8 mouse cellular contexts compared by ENCODE assay signal in the genomic region with DNA sequence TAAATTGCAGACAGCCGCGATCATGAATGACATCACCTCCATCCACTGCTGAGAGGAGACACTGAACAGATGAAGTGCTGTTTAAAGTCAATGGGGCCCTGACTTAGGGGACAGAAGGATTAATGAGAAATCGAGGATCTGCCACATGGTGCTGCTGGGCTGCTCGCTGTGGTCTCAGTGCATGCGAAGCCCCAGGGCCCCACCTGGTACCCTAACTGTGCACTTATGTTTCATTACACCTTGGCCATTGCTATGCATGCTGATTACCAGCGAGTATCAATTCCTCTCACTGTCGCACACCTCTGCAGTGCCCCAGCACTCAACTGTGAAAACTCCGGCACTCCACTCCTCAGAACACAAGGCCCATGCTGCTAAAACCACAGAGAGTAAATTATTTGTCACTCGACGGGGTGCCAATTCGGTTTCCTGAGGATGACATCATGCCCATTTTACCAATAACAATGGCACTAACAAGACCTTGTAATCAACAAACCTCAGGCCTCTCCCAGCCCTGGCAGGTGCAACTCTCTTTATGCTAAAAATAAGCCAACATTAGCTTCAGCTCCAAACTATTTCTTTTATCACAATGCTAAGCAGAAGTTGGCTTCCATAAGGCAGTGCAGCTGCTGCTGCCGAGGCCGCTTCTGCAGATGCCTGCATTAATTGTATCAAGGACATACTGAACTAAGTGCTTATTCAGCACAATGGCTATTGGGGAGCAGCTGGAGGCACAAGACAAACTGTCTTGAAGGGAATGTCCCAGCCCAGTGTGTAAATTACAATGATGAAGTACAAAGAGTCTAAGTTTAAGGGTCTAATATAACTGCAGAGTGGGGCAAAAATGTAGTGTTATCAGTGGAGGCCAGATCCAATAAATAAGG.
DNase-seq lines count a peak whose midpoint lies in the region; ATAC-seq and TF ChIP-seq lines count a peak whose summit lies in the region.

No protein-coding gene starts in this region.

- ATAC-seq in intestine, embryonic 14.5 days (replicated peaks; ENCODE audit: low FRiP score, low TSS enrichment, low read depth): peak; percentile 53; the same call in 1 of the 2 replicates
- no peak for ATAC-seq in intestine, postnatal 0 days
- peak; percentile 64 for ATAC-seq in heart, embryonic 16.5 days (replicated peaks; ENCODE audit: extremely low read depth, insufficient read depth, low FRiP score)
- ATAC-seq in midbrain, embryonic 14.5 days (ENCODE audit: low FRiP score, low TSS enrichment): peak; percentile 79; the same call in 1 of the 2 replicates

- peak overlapping the region; percentile 49; the same call in 1 of the 2 replicates for H3K27ac ChIP-seq in intestine, embryonic 14.5 days (ENCODE audit: low read depth)
- no peak overlapping the region for H3K27ac ChIP-seq in intestine, postnatal 0 days (ENCODE audit: low read depth, low read length)
- H3K27ac ChIP-seq in heart, embryonic 16.5 days (ENCODE audit: low read length): peak overlapping the region; percentile 84
- H3K27ac ChIP-seq in midbrain, embryonic 14.5 days (replicated peaks; ENCODE audit: low read depth, low read length): peak overlapping the region; percentile 70

- TF ChIP-seq CTCF in intestine, postnatal 0 days (IDR thresholded peaks at IDR 0.05; ENCODE audit: low read depth): no peak

- DNase-seq in intestine, embryonic 14.5 days (ENCODE audit: low spot score): peak; percentile 58
- peak; percentile 78 for DNase-seq in Muller cell, postnatal 12 days (ENCODE audit: inconsistent ontology term)
- DNase-seq in midbrain, embryonic 14.5 days: peak; percentile 68
- no peak for DNase-seq in urinary bladder, postnatal 10 days (ENCODE audit: low spot score)
- DNase-seq in adrenal gland, postnatal 10 days: no peak
- no peak for DNase-seq in yolk sac, embryonic 10.5 days (ENCODE audit: low spot score)

- 42% methylated on average over 13 of the region's 13 CpGs for WGBS in intestine, embryonic 14.5 days
- 54% methylated on average over 13 of the region's 13 CpGs for WGBS in intestine, postnatal 0 days
- 29% methylated on average over 13 of the region's 13 CpGs for WGBS in heart, embryonic 16.5 days
- WGBS in midbrain, embryonic 14.5 days: 6% methylated on average over 13 of the region's 13 CpGs

- no peaks in the 10 kb centered on the region for H3K27me3 ChIP-seq in intestine, embryonic 14.5 days (replicated peaks; ENCODE audit: control insufficient read depth, insufficient read depth, low read length)
- no peaks in the 10 kb centered on the region for H3K27me3 ChIP-seq in intestine, postnatal 0 days (replicated peaks; ENCODE audit: control insufficient read depth, insufficient read depth, low read length)
- no peaks in the 10 kb centered on the region for H3K27me3 ChIP-seq in heart, embryonic 16.5 days (ENCODE audit: control insufficient read depth, insufficient read depth, low read length)
- no peaks in the 10 kb centered on the region for H3K27me3 ChIP-seq in midbrain, embryonic 14.5 days (ENCODE audit: control insufficient read depth, insufficient read depth, low read length)

- H3K4me3 ChIP-seq in intestine, embryonic 14.5 days (ENCODE audit: low read depth, low read length): no peak overlapping the region
- H3K4me3 ChIP-seq in intestine, postnatal 0 days (ENCODE audit: low read depth, low read length): no peak overlapping the region
- H3K4me3 ChIP-seq in heart, embryonic 16.5 days (ENCODE audit: low read length): no peak overlapping the region
- H3K4me3 ChIP-seq in midbrain, embryonic 14.5 days (replicated peaks; ENCODE audit: low read depth, low read length): no peak overlapping the region

- H3K9ac ChIP-seq in intestine, embryonic 14.5 days (ENCODE audit: low read length): no peak overlapping the region
- H3K9ac ChIP-seq in intestine, postnatal 0 days (ENCODE audit: low read depth, low read length): no peak overlapping the region
- peak overlapping the region; percentile 18; the same call in 1 of the 2 replicates for H3K9ac ChIP-seq in heart, embryonic 16.5 days (ENCODE audit: low read length)
- peak overlapping the region; percentile 24; the same call in 1 of the 2 replicates for H3K9ac ChIP-seq in midbrain, embryonic 14.5 days (replicated peaks; ENCODE audit: low read length)

- H3K36me3 ChIP-seq in intestine, embryonic 14.5 days (ENCODE audit: control insufficient read depth, insufficient read depth, low read length): no peaks in the 10 kb centered on the region
- no peaks in the 10 kb centered on the region for H3K36me3 ChIP-seq in intestine, postnatal 0 days (ENCODE audit: control insufficient read depth, insufficient read depth)
- no peaks in the 10 kb centered on the region for H3K36me3 ChIP-seq in heart, embryonic 16.5 days (ENCODE audit: control insufficient read depth, insufficient read depth)
- H3K36me3 ChIP-seq in midbrain, embryonic 14.5 days (ENCODE audit: control insufficient read depth, insufficient read depth, low read length): no peaks in the 10 kb centered on the region

- no peak overlapping the region for H3K4me2 ChIP-seq in intestine, embryonic 14.5 days (ENCODE audit: low read length)
- H3K4me2 ChIP-seq in intestine, postnatal 0 days (replicated peaks; ENCODE audit: low read depth): no peak overlapping the region
- H3K4me2 ChIP-seq in heart, embryonic 16.5 days (ENCODE audit: low read depth, low read length): no peak overlapping the region
- H3K4me2 ChIP-seq in midbrain, embryonic 14.5 days (ENCODE audit: low read length): 0 out of 2 replicates have a peak overlapping the region, but pooled peaks have one; percentile 1

- H3K4me1 ChIP-seq in intestine, embryonic 14.5 days (replicated peaks; ENCODE audit: control insufficient read depth, insufficient read depth, low read length): peaks cover 8% of the 10 kb centered on the region; the same call in 1 of the 2 replicates
- H3K4me1 ChIP-seq in intestine, postnatal 0 days (replicated peaks; ENCODE audit: control insufficient read depth, insufficient read depth, low read length): no peaks in the 10 kb centered on the region
- peaks cover 31% of the 10 kb centered on the region for H3K4me1 ChIP-seq in heart, embryonic 16.5 days (ENCODE audit: control insufficient read depth, insufficient read depth, low read length)
- peaks cover 29% of the 10 kb centered on the region for H3K4me1 ChIP-seq in midbrain, embryonic 14.5 days (ENCODE audit: control insufficient read depth, insufficient read depth, low read length)

- H3K9me3 ChIP-seq in intestine, embryonic 14.5 days (ENCODE audit: control insufficient read depth, low read length): no peaks in the 10 kb centered on the region
- H3K9me3 ChIP-seq in intestine, postnatal 0 days (ENCODE audit: control insufficient read depth): no peaks in the 10 kb centered on the region
- H3K9me3 ChIP-seq in heart, embryonic 16.5 days (replicated peaks; ENCODE audit: control insufficient read depth, low read length): no peaks in the 10 kb centered on the region
- H3K9me3 ChIP-seq in midbrain, embryonic 14.5 days (ENCODE audit: control insufficient read depth, low read length): no peaks in the 10 kb centered on the region

Comparison
In these comparisons a context has a peak if more than half of its experiments do, and no peak if none do; other contexts are left out.
1. DNase-seq: peak in intestine, embryonic 14.5 days (single experiment), Muller cell, postnatal 12 days (single experiment) and midbrain, embryonic 14.5 days (single experiment); none in urinary bladder, postnatal 10 days (single experiment), adrenal gland, postnatal 10 days (single experiment) and yolk sac, embryonic 10.5 days (single experiment).
2. H3K9ac ChIP-seq: peak in heart, embryonic 16.5 days (single experiment) and midbrain, embryonic 14.5 days (single experiment); none in intestine, embryonic 14.5 days (single experiment) and intestine, postnatal 0 days (single experiment).